Mouse (Mus musculus): ENCODE measurements around the gene Smc2. TPM values are rescaled to one million over a fixed set of nuclear protein-coding genes. Genes with fewer than 3 reads are reported as not detected.
"Not testable (repeated sequence)": the region's sequence is repeated elsewhere in the genome, so short reads cannot be mapped to it uniquely, and the experiment has no call there.

Gene Smc2
- polyA plus RNA-seq (2014; fragmentation: Nextera tagmentation; extraction: Ambion mirVana), result 91.0 and 109 TPM in 2 replicates

GRCm38 (mm10) chr4:52438886-52439664 is at the start of gene Smc2:
Gene Smc2 (plus strand): TSS chr4:52439243.
- ATAC-seq, result peak; percentile 99
- Histone ChIP-seq H3K4me1 (ENCODE audit: control insufficient read depth, insufficient read depth, low read length) (peaks cover 8% of the 10 kb centered on the region), H3K9ac (ENCODE audit: low read length) (peak within 1 kb of the TSS; percentile 71), H3K27ac (ENCODE audit: low read depth, low read length) (peak within 1 kb of the TSS; percentile 70), H3K27me3 (replicated peaks; ENCODE audit: control insufficient read depth, insufficient read depth, low read length) (no peaks in the 10 kb centered on the region), H3K4me3 (ENCODE audit: low read depth, low read length) (peak within 1 kb of the TSS; percentile 76), H3K36me3 (ENCODE audit: control insufficient read depth, insufficient read depth, low read length) (peaks cover 21% of the 10 kb centered on the region; the same call in 1 of the 2 replicates), H3K4me2 (ENCODE audit: low read length) (peak within 1 kb of the TSS; percentile 68), H3K9me3 (replicated peaks; ENCODE audit: control insufficient read depth, low read length) (no peaks in the 10 kb centered on the region)
- DNase-seq (ENCODE audit: low spot score), result peak; percentile 96
- under 1% methylated on average over 53 of the region's 53 CpGs for WGBS

GRCm38 (mm10) chr4:52411587-52411986 is 27.5 kb upstream of the Smc2 start:
- 74% methylated on average over 2 of the region's 2 CpGs for WGBS
- Histone ChIP-seq H3K4me1 (ENCODE audit: control insufficient read depth, insufficient read depth, low read length) (no peaks in the 10 kb centered on the region), H3K9ac (ENCODE audit: low read length) (no peak overlapping the region), H3K4me3 (ENCODE audit: low read depth, low read length) (no peak overlapping the region), H3K27ac (ENCODE audit: low read depth, low read length) (no peak overlapping the region), H3K27me3 (replicated peaks; ENCODE audit: control insufficient read depth, insufficient read depth, low read length) (no peaks in the 10 kb centered on the region), H3K9me3 (replicated peaks; ENCODE audit: control insufficient read depth, low read length) (no peaks in the 10 kb centered on the region), H3K4me2 (ENCODE audit: low read length) (no peak overlapping the region), H3K36me3 (ENCODE audit: control insufficient read depth, insufficient read depth, low read length) (no peaks in the 10 kb centered on the region)
- ATAC-seq (no peak), DNase-seq (ENCODE audit: low spot score) (no peak)

DNA sequence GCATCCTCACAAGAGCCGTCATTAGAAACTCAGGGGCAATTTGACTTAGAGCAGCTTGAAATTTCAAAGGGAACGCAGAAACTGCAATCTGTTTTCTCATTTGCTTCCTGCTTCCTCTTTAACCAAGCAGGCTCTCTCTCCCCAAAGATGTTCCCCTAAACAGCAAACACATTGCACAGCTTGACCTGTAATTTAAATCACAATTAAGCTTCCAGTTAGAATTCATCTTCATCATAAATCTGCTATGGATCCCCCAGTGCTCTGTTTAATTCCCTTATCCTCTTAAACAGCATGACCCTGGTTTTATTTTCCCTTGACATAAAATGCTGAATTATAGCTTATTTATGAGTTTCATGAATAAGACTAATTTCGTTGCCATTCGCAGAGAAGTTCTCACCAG is 15.4 kb upstream of the Smc2 start:
- Histone ChIP-seq H3K27me3 (replicated peaks; ENCODE audit: control insufficient read depth, insufficient read depth, low read length) (no peaks in the 10 kb centered on the region), H3K9me3 (replicated peaks; ENCODE audit: control insufficient read depth, low read length) (no peaks in the 10 kb centered on the region), H3K4me3 (ENCODE audit: low read depth, low read length) (no peak overlapping the region), H3K27ac (ENCODE audit: low read depth, low read length) (no peak overlapping the region), H3K4me2 (ENCODE audit: low read length) (no peak overlapping the region), H3K36me3 (ENCODE audit: control insufficient read depth, insufficient read depth, low read length) (no peaks in the 10 kb centered on the region), H3K9ac (ENCODE audit: low read length) (no peak overlapping the region), H3K4me1 (ENCODE audit: control insufficient read depth, insufficient read depth, low read length) (no peaks in the 10 kb centered on the region)
- no peak for ATAC-seq
- DNase-seq (ENCODE audit: low spot score), result peak; percentile 8
- 78% methylated on average over 4 of the region's 4 CpGs for WGBS

GRCm38 (mm10) chr4:52429310-52430198 is 9.5 kb upstream of the Smc2 start:
- Histone ChIP-seq H3K36me3 (ENCODE audit: control insufficient read depth, insufficient read depth, low read length) (no peaks in the 10 kb centered on the region), H3K4me3 (ENCODE audit: low read depth, low read length) (no peak overlapping the region), H3K4me1 (ENCODE audit: control insufficient read depth, insufficient read depth, low read length) (no peaks in the 10 kb centered on the region), H3K4me2 (ENCODE audit: low read length) (no peak overlapping the region), H3K9ac (ENCODE audit: low read length) (no peak overlapping the region), H3K27ac (ENCODE audit: low read depth, low read length) (no peak overlapping the region), H3K9me3 (replicated peaks; ENCODE audit: control insufficient read depth, low read length) (no peaks in the 10 kb centered on the region), H3K27me3 (replicated peaks; ENCODE audit: control insufficient read depth, insufficient read depth, low read length) (no peaks in the 10 kb centered on the region)
- WGBS, result 51% methylated on average over 7 of the region's 7 CpGs
- DNase-seq (ENCODE audit: low spot score) (no peak), ATAC-seq (no peak)

DNA sequence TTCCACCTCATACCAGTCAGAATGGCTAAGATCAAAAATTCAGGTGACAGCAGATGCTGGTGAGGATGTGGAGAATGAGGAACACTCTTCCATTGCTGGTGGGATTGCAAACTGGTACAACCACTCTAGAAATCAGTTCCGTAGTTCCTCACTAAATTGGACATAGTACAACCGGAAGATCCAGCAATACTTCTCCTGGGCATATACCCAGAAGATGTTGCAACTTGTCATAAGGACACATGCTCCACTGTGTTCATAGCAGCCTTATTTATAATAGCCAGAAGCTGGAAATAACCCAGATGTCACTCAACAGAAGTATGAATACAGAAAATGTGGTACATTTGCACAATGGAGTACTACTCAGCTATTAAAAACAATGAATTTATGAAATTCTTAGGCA is 3.5 kb upstream of the Smc2 start:
- 90% methylated on average over 2 of the region's 2 CpGs for WGBS

GRCm38 (mm10) chr4:52438371-52438885 is 615 bp upstream of the Smc2 start:
- no peak for DNase-seq (ENCODE audit: low spot score)
- ATAC-seq, result no peak; the same call in none of the 2 replicates
- WGBS, result under 1% methylated on average over 20 of the region's 20 CpGs

More for the DNA sequence above, 3.5 kb upstream of the Smc2 start:
- H3K36me3 ChIP-seq (ENCODE audit: control insufficient read depth, insufficient read depth, low read length); H3K9me3 ChIP-seq (replicated peaks; ENCODE audit: control insufficient read depth, low read length); DNase-seq (ENCODE audit: low spot score); H3K4me1 ChIP-seq (ENCODE audit: control insufficient read depth, insufficient read depth, low read length); H3K4me2 ChIP-seq (ENCODE audit: low read length); H3K27me3 ChIP-seq (replicated peaks; ENCODE audit: control insufficient read depth, insufficient read depth, low read length); H3K27ac ChIP-seq (ENCODE audit: low read depth, low read length); ATAC-seq; H3K4me3 ChIP-seq (ENCODE audit: low read depth, low read length); H3K9ac ChIP-seq (ENCODE audit: low read length): not testable (repeated sequence)

DNA sequence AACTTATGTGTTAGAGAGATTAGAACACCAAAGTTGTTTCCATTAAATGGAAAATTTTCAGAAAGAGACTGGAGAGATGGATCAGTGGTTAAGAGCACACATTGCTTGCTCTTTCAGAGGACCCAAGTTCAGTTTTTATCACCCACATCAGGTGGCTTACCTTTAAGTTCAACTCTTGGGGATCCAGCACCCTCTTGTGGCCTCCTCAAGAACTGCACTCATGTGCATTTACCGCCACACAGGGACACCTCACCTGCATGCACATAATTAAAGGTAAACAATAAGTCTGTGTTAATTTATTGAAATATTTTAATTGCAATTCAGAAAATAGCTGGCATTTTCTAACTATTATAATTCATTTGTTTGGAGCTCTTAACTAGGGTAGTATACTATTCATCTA is 20.7 kb downstream of the Smc2 start:
- H3K36me3 ChIP-seq (ENCODE audit: control insufficient read depth, insufficient read depth, low read length), result peaks cover 42% of the 10 kb centered on the region
- H3K9ac ChIP-seq (ENCODE audit: low read length), result no peak overlapping the region
- H3K9me3 ChIP-seq (replicated peaks; ENCODE audit: control insufficient read depth, low read length), result 0 out of 2 replicates have a peak, but pooled peaks cover 4% of the 10 kb centered on the region
- no peak overlapping the region for H3K27ac ChIP-seq (ENCODE audit: low read depth, low read length)
- H3K4me2 ChIP-seq (ENCODE audit: low read length), result no peak overlapping the region
- DNase-seq (ENCODE audit: low spot score) (no peak), ATAC-seq (no peak)
- 98% methylated on average over 1 of the region's 1 CpGs for WGBS
- no peak overlapping the region for H3K4me3 ChIP-seq (ENCODE audit: low read depth, low read length)
- no peaks in the 10 kb centered on the region for H3K4me1 ChIP-seq (ENCODE audit: control insufficient read depth, insufficient read depth, low read length)
- no peaks in the 10 kb centered on the region for H3K27me3 ChIP-seq (replicated peaks; ENCODE audit: control insufficient read depth, insufficient read depth, low read length)

More at GRCm38 (mm10) chr4:52438371-52438885, 615 bp upstream of the Smc2 start:
- Histone ChIP-seq H3K36me3 (ENCODE audit: control insufficient read depth, insufficient read depth, low read length) (peaks cover 16% of the 10 kb centered on the region; the same call in 1 of the 2 replicates), H3K27me3 (replicated peaks; ENCODE audit: control insufficient read depth, insufficient read depth, low read length) (no peaks in the 10 kb centered on the region), H3K27ac (ENCODE audit: low read depth, low read length) (peak overlapping the region; percentile 70), H3K4me2 (ENCODE audit: low read length) (peak overlapping the region; percentile 68), H3K9me3 (replicated peaks; ENCODE audit: control insufficient read depth, low read length) (no peaks in the 10 kb centered on the region), H3K4me1 (ENCODE audit: control insufficient read depth, insufficient read depth, low read length) (peaks cover 8% of the 10 kb centered on the region), H3K4me3 (ENCODE audit: low read depth, low read length) (peak overlapping the region; percentile 76), H3K9ac (ENCODE audit: low read length) (peak overlapping the region; percentile 71)

DNA sequence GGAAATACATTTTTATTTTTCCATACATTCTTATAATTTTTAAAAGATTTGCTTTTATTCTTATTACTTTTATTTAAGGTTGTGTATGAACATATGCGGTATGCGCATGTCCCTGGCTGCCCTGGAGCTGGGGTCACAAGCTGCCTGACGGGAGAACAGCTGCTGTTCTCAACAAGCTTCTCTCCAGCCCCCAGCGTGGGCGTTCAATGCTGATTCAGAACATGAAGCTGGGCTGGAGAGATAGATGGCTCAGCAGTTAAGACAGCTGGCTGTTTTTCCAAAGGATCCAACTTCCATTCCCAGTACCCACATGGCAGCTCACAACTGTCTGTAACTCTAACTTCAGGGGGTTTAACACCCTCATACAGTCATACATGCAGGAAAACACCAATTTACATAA is 22.3 kb downstream of the Smc2 start:
- H3K9me3 ChIP-seq (replicated peaks; ENCODE audit: control insufficient read depth, low read length), result 0 out of 2 replicates have a peak, but pooled peaks cover 4% of the 10 kb centered on the region
- no peak overlapping the region for H3K9ac ChIP-seq (ENCODE audit: low read length)
- no peaks in the 10 kb centered on the region for H3K27me3 ChIP-seq (replicated peaks; ENCODE audit: control insufficient read depth, insufficient read depth, low read length)
- H3K27ac ChIP-seq (ENCODE audit: low read depth, low read length), result no peak overlapping the region
- peaks cover 32% of the 10 kb centered on the region for H3K36me3 ChIP-seq (ENCODE audit: control insufficient read depth, insufficient read depth, low read length)
- ATAC-seq (no peak), DNase-seq (ENCODE audit: low spot score) (no peak)
- no peaks in the 10 kb centered on the region for H3K4me1 ChIP-seq (ENCODE audit: control insufficient read depth, insufficient read depth, low read length)
- no peak overlapping the region for H3K4me2 ChIP-seq (ENCODE audit: low read length)
- WGBS, result 91% methylated on average over 5 of the region's 5 CpGs
- H3K4me3 ChIP-seq (ENCODE audit: low read depth, low read length), result no peak overlapping the region

All from forebrain, embryonic 14.5 days (tissue).